Mouse (Mus musculus) layer of hippocampus, adult 6 months (tissue): ENCODE results near the gene H2al2c. TPM values are rescaled to one million over a fixed set of nuclear protein-coding genes. Genes with fewer than 3 reads are reported as not detected.

Source experiments
- long read RNA-seq, 2 experiments: library from polyadenylated mRNA; unstranded; transcript quantifications; one replicate each; pipeline ENCODE4 v2.0.0; 2019 to 2020
- polyA plus RNA-seq: library from polyadenylated mRNA; unstranded; fragments of <200 nt; fragmentation: Nextera tagmentation; gene quantifications from 2 replicates; pipeline ENCODE4 v1.2.3, GENCODE M21; 2021

H2al2c gene
- not detected in 2 replicates for polyA plus RNA-seq
- long read RNA-seq, experiment 1 = 0 reads
- long read RNA-seq, experiment 2 = 0 reads

GRCm38 (mm10) chrY:2598799-2599198 is at the start of gene H2al2c:
Gene H2al2c, plus strand, starts transcription at chrY:2599099.

Other genes starting within 250 kb of the H2al2c start
- not detected in 2 replicates for gene Sry, start 64.6 kb downstream of the H2al2c start, polyA plus RNA-seq
- not detected in 2 replicates for gene H2al2b, start 121.6 kb downstream of the H2al2c start, polyA plus RNA-seq
- not detected in 2 replicates for gene Gm4064, start 197.1 kb downstream of the H2al2c start, polyA plus RNA-seq
- gene Rbmy, start 231.6 kb downstream of the H2al2c start, polyA plus RNA-seq = not detected in 2 replicates
- not detected in 2 replicates for gene Gm10256, start 231.6 kb downstream of the H2al2c start, polyA plus RNA-seq